Mouse (Mus musculus) lung, adult 2 months (tissue): Measurements from ENCODE around the gene Egfl8.

ENCODE experiments used
- CTCF ChIP-seq: fragments of 200-500 bp; IDR thresholded peaks from 2 replicates; pipeline ENCODE4 v1.5.1; 2011; ENCODE audit warnings: mild to moderate bottlenecking, low read length, control low read depth; ENCODE audit not compliant: insufficient read depth
- POLR2A ChIP-seq: fragments of 200-500 bp; IDR thresholded peaks from 2 replicates; pipeline ENCODE4 v1.6.1; 2011; ENCODE audit warnings: low read depth, mild to moderate bottlenecking, control low read depth, low read length, borderline replicate concordance; ENCODE audit errors: extremely low read depth

DNA sequence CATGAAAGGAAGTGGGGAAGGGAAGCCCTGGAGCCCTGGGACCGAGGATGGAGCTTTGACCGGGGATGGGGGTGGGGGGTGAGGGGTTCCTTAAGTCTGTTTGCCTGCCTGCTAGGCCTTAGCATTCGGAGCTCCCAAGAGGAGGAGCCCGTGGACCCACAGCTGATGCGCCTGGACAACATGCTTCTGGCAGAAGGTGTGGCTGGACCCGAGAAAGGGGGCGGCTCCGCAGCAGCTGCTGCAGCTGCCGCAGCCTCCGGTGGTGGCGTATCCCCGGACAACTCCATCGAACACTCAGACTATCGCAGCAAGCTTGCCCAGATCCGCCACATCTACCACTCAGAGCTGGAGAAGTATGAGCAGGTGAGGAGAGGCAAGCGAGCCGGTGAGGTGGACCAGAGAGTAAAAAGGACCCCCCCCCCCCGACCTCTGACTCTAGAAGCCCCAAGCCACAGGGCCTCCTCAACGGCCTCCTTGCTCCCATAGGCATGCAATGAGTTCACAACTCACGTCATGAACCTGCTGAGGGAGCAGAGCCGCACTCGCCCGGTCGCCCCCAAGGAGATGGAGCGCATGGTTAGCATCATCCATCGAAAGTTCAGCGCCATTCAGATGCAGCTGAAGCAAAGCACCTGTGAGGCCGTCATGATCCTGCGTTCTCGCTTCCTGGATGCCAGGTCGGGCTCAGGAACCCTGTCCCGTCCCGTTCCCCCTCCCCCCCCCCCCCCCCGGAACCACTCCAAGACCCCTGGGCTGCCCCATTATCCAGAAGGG, 21.8 kb downstream of the Egfl8 start:
- no peak for TF ChIP-seq CTCF
- TF ChIP-seq POLR2A: no peak
